Mouse (Mus musculus): Measurements from ENCODE around the gene Myo6. TPM values are rescaled to one million over a fixed set of nuclear protein-coding genes. Genes with fewer than 3 reads are reported as not detected.

Gene Myo6
- polyA plus RNA-seq, 1 experiment from 2014 or later: 12.8 TPM

GRCm38 (mm10) chr9:80256561-80256960 is 91.7 kb downstream of the Myo6 start:
- H3K9me3 ChIP-seq: no peaks in the 10 kb centered on the region
- 89% methylated on average over 2 of the region's 2 CpGs for WGBS

DNA sequence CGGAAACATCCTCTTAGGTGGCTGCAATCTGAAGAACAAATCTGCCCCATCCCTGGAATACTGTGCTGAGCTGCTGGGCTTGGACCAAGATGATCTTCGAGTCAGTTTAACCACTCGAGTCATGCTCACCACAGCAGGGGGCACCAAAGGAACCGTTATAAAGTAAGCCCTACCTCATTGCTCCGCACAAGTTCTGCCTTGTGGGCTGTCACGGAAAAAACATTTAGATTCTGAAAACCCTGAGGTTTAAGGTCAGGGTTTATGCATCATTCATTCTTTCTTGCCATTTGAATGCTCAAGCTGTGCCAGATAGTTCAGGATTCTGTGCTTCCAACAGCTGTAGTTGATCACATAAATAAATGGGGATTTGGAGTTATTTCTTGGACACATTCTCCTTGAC is 93.6 kb downstream of the Myo6 start:
- no peaks in the 10 kb centered on the region for H3K36me3 ChIP-seq
- H3K4me3 ChIP-seq: no peak overlapping the region
- no peaks in the 10 kb centered on the region for H3K4me1 ChIP-seq
- no peak for ATAC-seq (replicated peaks)
- no peak overlapping the region for H3K4me2 ChIP-seq (replicated peaks)
- no peak overlapping the region for H3K27ac ChIP-seq (replicated peaks)
- H3K9me3 ChIP-seq: no peaks in the 10 kb centered on the region
- H3K9ac ChIP-seq (replicated peaks): no peak overlapping the region
- no peaks in the 10 kb centered on the region for H3K27me3 ChIP-seq
- WGBS: 64% methylated on average over 6 of the region's 6 CpGs

More at GRCm38 (mm10) chr9:80256561-80256960, 91.7 kb downstream of the Myo6 start:
- H3K36me3 ChIP-seq: no peaks in the 10 kb centered on the region
- H3K9ac ChIP-seq (replicated peaks): no peak overlapping the region
- ATAC-seq (replicated peaks): no peak
- no peak overlapping the region for H3K4me2 ChIP-seq (replicated peaks)
- H3K27me3 ChIP-seq: no peaks in the 10 kb centered on the region
- no peak overlapping the region for H3K27ac ChIP-seq (replicated peaks)
- H3K4me3 ChIP-seq: no peak overlapping the region
- no peaks in the 10 kb centered on the region for H3K4me1 ChIP-seq

DNA sequence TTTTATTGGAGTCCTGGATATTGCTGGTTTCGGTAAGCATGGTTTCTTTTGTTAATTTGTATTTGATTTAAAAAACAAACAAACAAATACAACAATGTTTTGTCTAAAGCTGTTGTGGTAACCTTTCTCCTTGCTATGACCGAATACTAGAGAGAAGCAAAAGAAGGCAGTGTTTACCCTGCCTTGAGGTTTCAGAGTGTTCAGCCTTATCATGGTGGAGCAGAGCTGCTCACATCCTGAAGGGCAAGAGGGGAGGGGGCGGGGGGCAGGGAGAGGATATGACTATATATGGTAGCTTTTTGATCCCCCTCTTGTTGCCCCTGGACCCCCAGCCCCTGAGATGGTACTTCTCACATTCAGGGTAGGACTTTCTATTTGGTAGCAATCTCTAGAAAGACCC is 96.1 kb downstream of the Myo6 start:
- no peak overlapping the region for H3K27ac ChIP-seq (replicated peaks)
- no peaks in the 10 kb centered on the region for H3K4me1 ChIP-seq
- no peak overlapping the region for H3K9ac ChIP-seq (replicated peaks)
- WGBS: 86% methylated on average over 3 of the region's 3 CpGs
- H3K4me2 ChIP-seq (replicated peaks): no peak overlapping the region
- H3K9me3 ChIP-seq: no peaks in the 10 kb centered on the region
- ATAC-seq (replicated peaks): no peak
- no peaks in the 10 kb centered on the region for H3K27me3 ChIP-seq
- no peaks in the 10 kb centered on the region for H3K36me3 ChIP-seq
- no peak overlapping the region for H3K4me3 ChIP-seq

- H3K27ac ChIP-seq (replicated peaks): no peak overlapping the region
- H3K9me3 ChIP-seq: no peaks in the 10 kb centered on the region
- no peak overlapping the region for H3K9ac ChIP-seq (replicated peaks)
- H3K4me3 ChIP-seq: no peak overlapping the region
- no peak overlapping the region for H3K4me2 ChIP-seq (replicated peaks)
- no peaks in the 10 kb centered on the region for H3K4me1 ChIP-seq
- H3K27me3 ChIP-seq: no peaks in the 10 kb centered on the region
- H3K36me3 ChIP-seq: no peaks in the 10 kb centered on the region
- 51% methylated on average over 8 of the region's 8 CpGs for whole genome bisulfite sequencing
- ATAC-seq (replicated peaks): no peak
Measured at GRCm38 (mm10) chr9:80262367-80263026, 97.7 kb downstream of the Myo6 start.

DNA sequence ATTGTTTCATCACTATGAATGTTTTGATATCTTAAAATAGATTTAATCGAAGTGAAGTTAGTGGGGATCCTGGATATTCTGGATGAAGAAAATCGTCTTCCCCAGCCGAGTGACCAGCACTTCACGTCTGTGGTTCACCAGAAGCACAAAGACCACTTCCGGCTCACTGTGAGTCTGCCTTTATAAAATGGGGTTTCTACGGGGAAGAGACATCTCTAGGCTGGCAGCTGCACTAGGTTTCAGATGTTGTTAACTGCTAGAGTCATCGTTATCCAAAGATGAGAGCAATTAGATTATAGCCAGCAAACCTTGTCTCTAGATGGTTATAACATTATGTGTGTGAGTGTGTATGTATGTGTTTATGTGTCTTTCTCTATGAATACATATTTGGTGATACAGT is 101.3 kb downstream of the Myo6 start:
- Histone ChIP-seq H3K36me3 (no peaks in the 10 kb centered on the region), H3K4me3 (no peak overlapping the region), H3K4me1 (no peaks in the 10 kb centered on the region), H3K9me3 (no peaks in the 10 kb centered on the region), H3K27me3 (no peaks in the 10 kb centered on the region), H3K27ac (replicated peaks) (no peak overlapping the region), H3K9ac (replicated peaks) (no peak overlapping the region), H3K4me2 (replicated peaks) (no peak overlapping the region)
- ATAC-seq (replicated peaks): no peak
- WGBS: 90% methylated on average over 7 of the region's 7 CpGs

GRCm38 (mm10) chr9:80266507-80266906 is 101.7 kb downstream of the Myo6 start:
- H3K27me3 ChIP-seq: no peaks in the 10 kb centered on the region
- H3K4me3 ChIP-seq: no peak overlapping the region
- no peak for ATAC-seq (replicated peaks)
- no peaks in the 10 kb centered on the region for H3K36me3 ChIP-seq
- H3K4me2 ChIP-seq (replicated peaks): no peak overlapping the region
- no peak overlapping the region for H3K9ac ChIP-seq (replicated peaks)
- H3K4me1 ChIP-seq: no peaks in the 10 kb centered on the region
- no peaks in the 10 kb centered on the region for H3K9me3 ChIP-seq
- WGBS: 86% methylated on average over 7 of the region's 7 CpGs
- H3K27ac ChIP-seq (replicated peaks): no peak overlapping the region

DNA sequence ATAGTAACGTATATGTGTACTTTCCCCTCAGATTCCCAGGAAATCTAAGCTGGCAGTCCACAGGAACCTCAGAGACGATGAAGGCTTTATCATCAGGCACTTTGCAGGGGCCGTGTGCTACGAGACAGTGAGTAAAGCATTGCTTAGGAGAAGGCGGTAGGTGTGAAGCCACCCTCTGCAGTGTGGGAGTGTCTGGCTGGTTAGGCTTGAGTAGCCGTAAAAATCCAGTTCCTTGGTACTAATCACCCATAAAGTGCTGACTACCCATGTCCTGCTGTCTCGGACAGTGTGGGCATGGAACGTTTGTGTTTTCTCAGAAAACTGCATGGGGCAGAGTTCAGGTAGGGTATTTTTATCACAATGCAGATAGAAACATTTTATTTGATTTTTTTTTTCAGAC is 104.8 kb downstream of the Myo6 start:
- H3K27me3 ChIP-seq: no peaks in the 10 kb centered on the region
- no peak for ATAC-seq (replicated peaks)
- H3K4me2 ChIP-seq (replicated peaks): no peak overlapping the region
- no peak overlapping the region for H3K4me3 ChIP-seq
- no peaks in the 10 kb centered on the region for H3K36me3 ChIP-seq
- no peak overlapping the region for H3K27ac ChIP-seq (replicated peaks)
- no peaks in the 10 kb centered on the region for H3K9me3 ChIP-seq
- H3K9ac ChIP-seq (replicated peaks): no peak overlapping the region
- 0 out of 2 replicates have a peak, but pooled peaks cover 12% of the 10 kb centered on the region for H3K4me1 ChIP-seq
- 83% methylated on average over 8 of the region's 8 CpGs for WGBS

DNA sequence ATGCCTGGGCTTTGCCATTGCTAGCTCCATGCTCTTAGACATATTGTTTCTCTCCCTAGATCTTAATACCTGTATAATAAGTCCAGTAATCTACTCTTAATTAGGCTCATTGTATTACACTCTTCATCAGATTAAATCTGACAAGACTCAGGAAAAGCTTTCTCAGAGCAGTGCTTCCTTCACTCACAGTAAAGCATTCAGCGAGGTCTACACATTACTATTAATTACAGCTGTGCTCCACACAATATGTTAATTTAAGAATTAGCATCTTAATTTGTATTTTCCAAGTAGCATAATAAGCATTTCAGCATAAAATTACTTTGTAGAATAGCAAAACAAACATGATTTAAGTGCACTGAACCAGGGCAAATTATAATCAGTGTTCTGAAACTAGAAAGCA is 108.1 kb downstream of the Myo6 start:
- no peaks in the 10 kb centered on the region for H3K27me3 ChIP-seq
- H3K4me1 ChIP-seq: 0 out of 2 replicates have a peak, but pooled peaks cover 12% of the 10 kb centered on the region
- H3K4me3 ChIP-seq: no peak overlapping the region
- H3K9me3 ChIP-seq: no peaks in the 10 kb centered on the region
- 9% methylated on average over 1 of the region's 1 CpGs for WGBS
- H3K27ac ChIP-seq (replicated peaks): no peak overlapping the region
- H3K36me3 ChIP-seq: no peaks in the 10 kb centered on the region
- no peak overlapping the region for H3K9ac ChIP-seq (replicated peaks)
- no peak overlapping the region for H3K4me2 ChIP-seq (replicated peaks)
- ATAC-seq (replicated peaks): peak; percentile 75

DNA sequence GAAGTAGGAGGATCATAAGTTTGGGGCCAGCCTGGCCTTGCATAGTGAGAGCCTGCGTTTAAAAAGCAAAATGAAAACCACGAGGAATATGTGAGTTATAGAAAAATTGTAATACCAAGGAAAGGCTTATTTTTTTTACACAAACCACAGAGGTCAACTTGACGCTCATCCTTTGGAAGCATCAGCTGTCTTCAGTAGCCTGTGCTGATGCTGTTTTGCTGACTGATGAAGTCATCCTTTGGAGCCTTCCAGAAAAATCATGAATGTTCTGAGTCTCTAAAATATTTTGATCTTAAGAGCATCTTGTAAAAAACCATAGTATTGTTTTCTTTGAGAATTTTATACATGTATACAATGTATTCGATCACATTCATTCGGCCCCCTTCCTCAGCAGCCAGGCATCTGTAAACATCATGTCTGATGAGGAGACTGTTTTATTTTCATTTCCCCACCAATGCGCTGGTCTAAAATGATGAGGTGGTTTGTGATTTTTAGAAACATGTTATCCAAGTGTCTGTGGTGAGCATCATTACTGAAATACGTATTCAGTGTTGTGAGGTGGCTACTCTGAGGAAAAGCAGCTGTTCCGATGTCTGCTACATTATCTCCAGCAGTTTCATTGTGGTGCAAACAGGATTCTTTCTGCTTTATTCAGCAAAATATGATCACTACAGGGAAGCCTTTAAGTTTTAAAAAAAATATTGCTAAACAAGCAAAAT is 110.4 kb downstream of the Myo6 start:
- H3K4me2 ChIP-seq (replicated peaks): no peak overlapping the region
- H3K27ac ChIP-seq (replicated peaks): no peak overlapping the region
- no peak for ATAC-seq (replicated peaks)
- H3K4me3 ChIP-seq: no peak overlapping the region
- WGBS: 90% methylated on average over 8 of the region's 8 CpGs
- H3K36me3 ChIP-seq: no peaks in the 10 kb centered on the region
- H3K9me3 ChIP-seq: no peaks in the 10 kb centered on the region
- H3K27me3 ChIP-seq: no peaks in the 10 kb centered on the region
- 0 out of 2 replicates have a peak, but pooled peaks cover 12% of the 10 kb centered on the region for H3K4me1 ChIP-seq
- no peak overlapping the region for H3K9ac ChIP-seq (replicated peaks)

DNA sequence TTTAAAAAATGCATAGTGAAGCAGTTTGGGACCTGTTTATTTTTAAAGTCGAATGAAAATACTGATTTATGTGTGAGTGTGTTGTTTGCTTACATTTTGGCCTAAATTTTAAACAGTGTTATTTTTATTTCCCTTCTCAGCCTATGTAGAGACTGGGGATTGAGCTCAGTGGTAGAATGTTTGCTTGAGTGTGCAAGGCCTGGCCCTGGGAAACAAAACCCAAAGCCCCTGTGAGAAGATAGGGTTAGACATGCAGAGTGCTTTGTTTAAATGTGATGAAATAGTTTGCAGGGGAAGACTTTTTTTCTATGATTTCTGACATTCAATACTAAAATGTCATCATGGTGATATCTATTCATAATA is 110.9 kb downstream of the Myo6 start:
- Histone ChIP-seq H3K4me3 (no peak overlapping the region), H3K27me3 (no peaks in the 10 kb centered on the region), H3K27ac (replicated peaks) (no peak overlapping the region), H3K9ac (replicated peaks) (no peak overlapping the region), H3K36me3 (no peaks in the 10 kb centered on the region), H3K4me2 (replicated peaks) (no peak overlapping the region), H3K4me1 (0 out of 2 replicates have a peak, but pooled peaks cover 12% of the 10 kb centered on the region), H3K9me3 (no peaks in the 10 kb centered on the region)
- WGBS: 92% methylated on average over 1 of the region's 1 CpGs
- no peak for ATAC-seq (replicated peaks)

- 50% methylated on average over 2 of the region's 2 CpGs for WGBS
- no peak for ATAC-seq (replicated peaks)
Measured at GRCm38 (mm10) chr9:80277157-80277556, 112.3 kb downstream of the Myo6 start.

GRCm38 (mm10) chr9:80277770-80278169 is 112.9 kb downstream of the Myo6 start:
- WGBS: 79% methylated on average over 6 of the region's 6 CpGs
- Histone ChIP-seq H3K9ac (replicated peaks) (no peak overlapping the region), H3K4me2 (replicated peaks) (no peak overlapping the region), H3K4me3 (no peak overlapping the region), H3K9me3 (no peaks in the 10 kb centered on the region), H3K36me3 (no peaks in the 10 kb centered on the region), H3K4me1 (0 out of 2 replicates have a peak, but pooled peaks cover 7% of the 10 kb centered on the region), H3K27me3 (no peaks in the 10 kb centered on the region), H3K27ac (replicated peaks) (no peak overlapping the region)
- no peak for ATAC-seq (replicated peaks)

More at GRCm38 (mm10) chr9:80277157-80277556, 112.3 kb downstream of the Myo6 start:
- no peaks in the 10 kb centered on the region for H3K27me3 ChIP-seq
- no peaks in the 10 kb centered on the region for H3K9me3 ChIP-seq
- H3K4me2 ChIP-seq (replicated peaks): no peak overlapping the region
- H3K4me1 ChIP-seq: 0 out of 2 replicates have a peak, but pooled peaks cover 12% of the 10 kb centered on the region
- no peak overlapping the region for H3K9ac ChIP-seq (replicated peaks)
- H3K4me3 ChIP-seq: no peak overlapping the region
- H3K27ac ChIP-seq (replicated peaks): no peak overlapping the region
- no peaks in the 10 kb centered on the region for H3K36me3 ChIP-seq
